Mouse (Mus musculus) testis, adult 2 months (tissue): Measurements from ENCODE around the gene Phyh.

Source experiments
- CTCF ChIP-seq: fragments of 200-500 bp; IDR thresholded peaks from 2 replicates; pipeline ENCODE4 v1.5.1; 2012; ENCODE audit warnings: low read depth, mild to moderate bottlenecking, inconsistent platforms, low read length, moderate library complexity; ENCODE audit not compliant: control insufficient read depth, insufficient read depth, insufficient replicate concordance
- POLR2A ChIP-seq: fragments of 200-500 bp; IDR thresholded peaks from 2 replicates; pipeline ENCODE4 v1.6.1; 2012; ENCODE audit warnings: low read depth, mild to moderate bottlenecking, inconsistent platforms, low read length, moderate library complexity; ENCODE audit not compliant: control insufficient read depth

DNA sequence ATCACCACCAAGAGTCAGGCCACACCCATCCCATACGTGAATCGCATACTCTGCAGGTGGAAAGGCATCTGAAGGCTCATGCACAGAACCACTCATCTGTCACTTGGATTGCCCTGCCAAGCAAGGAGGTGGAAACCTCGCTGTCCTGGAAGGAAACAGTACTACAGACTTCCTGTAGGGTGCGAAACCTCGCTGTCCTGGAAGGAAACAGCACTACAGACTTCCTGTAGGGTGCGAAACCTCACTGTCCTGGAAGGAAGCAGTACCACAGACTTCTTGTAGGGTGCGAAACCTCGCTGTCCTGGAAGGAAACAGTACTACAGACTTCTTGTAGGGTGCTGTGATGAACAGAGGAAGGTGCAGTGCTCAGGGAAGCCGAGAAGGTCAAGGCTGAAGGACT lies 46.1 kb upstream of the Phyh start:
- TF ChIP-seq CTCF (no peak), POLR2A (no peak)
